Mouse (Mus musculus) limb, embryonic 14.5 days (tissue): ENCODE results near the gene Rcan2. TPM values are rescaled to one million over a fixed set of nuclear protein-coding genes. Genes with fewer than 3 reads are reported as not detected.

Source experiments
- ATAC-seq: fragments of 200-750 bp; cut with Nextera tagmentation; 2 replicates; pipeline ENCODE4 v1.8.0; 2017; ENCODE audit warnings: low read depth, moderate number of reproducible peaks, moderate TSS enrichment; ENCODE audit not compliant: low FRiP score
- DNase-seq: peaks from one replicate; pipeline ENCODE4 v3.0.0-alpha.2; 2015; ENCODE audit warnings: low spot score
- H3K27ac ChIP-seq: fragments of 300-500 bp; sonication (generic); replicated peaks from 2 replicates; pipeline ENCODE4 v1.5.1; 2014; ENCODE audit warnings: low read depth, mild to moderate bottlenecking, low read length, moderate library complexity, mixed read lengths
- H3K27me3 ChIP-seq: fragments of 300-500 bp; sonication (generic); 2 replicates; pipeline ENCODE4 v1.6.1; 2014; ENCODE audit warnings: low read length, mixed read lengths; ENCODE audit not compliant: control insufficient read depth, insufficient read depth
- H3K36me3 ChIP-seq: fragments of 300-500 bp; sonication (generic); 2 replicates; pipeline ENCODE4 v1.6.1; 2014; ENCODE audit warnings: mild to moderate bottlenecking, low read length, moderate library complexity, mixed read lengths; ENCODE audit not compliant: control insufficient read depth, insufficient read depth
- H3K4me1 ChIP-seq: fragments of 300-500 bp; sonication (generic); 2 replicates; pipeline ENCODE4 v1.6.1; 2014; ENCODE audit warnings: antibody characterized with exemption, low read length, mixed read lengths; ENCODE audit not compliant: control insufficient read depth, insufficient read depth
- H3K4me2 ChIP-seq: fragments of 300-500 bp; sonication (generic); replicated peaks from 2 replicates; pipeline ENCODE4 v1.6.1; 2014; ENCODE audit warnings: low read depth, mild to moderate bottlenecking, low read length, moderate library complexity; ENCODE audit not compliant: severe bottlenecking
- H3K4me3 ChIP-seq: fragments of 300-500 bp; sonication (generic); replicated peaks from 2 replicates; pipeline ENCODE4 v1.5.1; 2014; ENCODE audit warnings: low read length
- H3K9ac ChIP-seq: fragments of 300-500 bp; sonication (generic); 2 replicates; pipeline ENCODE4 v1.6.1; 2014; ENCODE audit warnings: mild to moderate bottlenecking, low read depth, low read length, moderate library complexity; ENCODE audit not compliant: severe bottlenecking
- H3K9me3 ChIP-seq: fragments of 300-500 bp; sonication (generic); 2 replicates; pipeline ENCODE4 v1.6.1; 2016; ENCODE audit warnings: low read length; ENCODE audit not compliant: control insufficient read depth
- POLR2A ChIP-seq: fragments of 200-500 bp; IDR thresholded peaks from 2 replicates; pipeline ENCODE4 v1.8.0; 2012; ENCODE audit warnings: inconsistent platforms, mild to moderate bottlenecking, moderate library complexity, borderline replicate concordance; ENCODE audit not compliant: insufficient read depth, insufficient read length; ENCODE audit errors: extremely low read depth
- WGBS: fragments of 180-500 bp; shearing (Covaris S2); extraction: QIAGEN DNeasy Blood & Tissue Kit; methylation state at CpG from one replicate; pipeline ENCODE4 v1.1.7; 2014; 5-methylcytosine and 5-hydroxymethylcytosine counted together
- polyA plus RNA-seq, 2 experiments: library from polyadenylated mRNA; depleted of rRNA in 1 of 2; stranded (reverse) in 1 of 2; unstranded in 1 of 2; fragments of >200 nt; fragmentation: Nextera tagmentation in 1 of 2; extraction: Ambion mirVana in 1 of 2; gene quantifications; 2 replicates each; pipeline versions ENCODE4 v1.2.1 to v1.2.3; 2012 to 2014

The Rcan2 gene
- polyA plus RNA-seq, 2 experiments = 2.5 to 3.3 TPM

DNA sequence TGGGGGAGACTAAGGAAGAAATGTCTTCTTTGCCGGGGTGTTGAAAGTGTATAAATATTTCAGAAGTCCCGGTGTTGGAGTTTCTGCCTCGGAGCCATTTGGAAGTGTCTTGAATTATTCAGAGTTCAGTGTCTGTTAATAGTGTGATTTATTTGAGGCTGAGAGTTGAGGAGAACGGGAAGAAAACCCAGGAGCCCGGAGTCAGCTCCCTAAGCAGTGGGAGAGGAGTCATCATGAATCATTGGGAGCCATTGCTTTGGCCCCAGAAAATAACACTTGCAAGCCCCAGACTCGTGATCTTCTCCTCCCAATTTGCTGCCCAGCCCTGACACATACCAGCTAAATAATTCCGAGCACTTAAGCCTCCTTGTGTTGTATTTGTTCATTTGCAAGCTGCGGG, 115.0 kb downstream of the Rcan2 start:
- Histone ChIP-seq H3K9ac (no peak overlapping the region), H3K4me2 (no peak overlapping the region), H3K4me1 (no peaks in the 10 kb centered on the region), H3K27me3 (no peaks in the 10 kb centered on the region), H3K9me3 (no peaks in the 10 kb centered on the region), H3K4me3 (no peak overlapping the region), H3K36me3 (no peaks in the 10 kb centered on the region), H3K27ac (no peak overlapping the region)
- WGBS = 50% methylated on average over 8 of the region's 8 CpGs
- TF ChIP-seq POLR2A = no peak
- DNase-seq = no peak
- no peak for ATAC-seq

DNA sequence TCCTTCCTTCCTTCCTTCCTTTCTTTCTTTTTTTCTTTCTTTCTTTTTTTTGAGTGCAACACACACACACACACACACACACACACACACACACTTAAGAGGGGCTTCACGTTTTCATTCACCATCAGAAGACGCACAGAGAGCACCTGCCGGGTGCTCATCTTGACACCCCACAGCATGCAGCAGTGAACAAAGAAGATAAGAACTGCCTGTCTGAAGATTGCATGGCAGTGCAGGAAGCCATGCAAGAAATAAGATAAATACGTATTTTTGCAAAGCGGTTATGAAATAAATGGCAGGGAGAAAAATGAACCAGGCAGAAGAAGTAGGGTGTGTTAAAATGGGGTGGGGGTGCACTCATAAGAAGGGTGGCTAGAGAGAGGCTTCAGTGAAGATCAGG, 116.0 kb downstream of the Rcan2 start:
- no peaks in the 10 kb centered on the region for H3K36me3 ChIP-seq
- H3K4me1 ChIP-seq = no peaks in the 10 kb centered on the region
- H3K9ac ChIP-seq = no peak overlapping the region
- H3K4me2 ChIP-seq = no peak overlapping the region
- no peak for DNase-seq
- H3K27me3 ChIP-seq = no peaks in the 10 kb centered on the region
- WGBS = 89% methylated on average over 5 of the region's 5 CpGs
- no peak for ATAC-seq
- no peak overlapping the region for H3K4me3 ChIP-seq
- H3K27ac ChIP-seq = no peak overlapping the region
- no peak for TF ChIP-seq POLR2A
- H3K9me3 ChIP-seq = no peaks in the 10 kb centered on the region

DNA sequence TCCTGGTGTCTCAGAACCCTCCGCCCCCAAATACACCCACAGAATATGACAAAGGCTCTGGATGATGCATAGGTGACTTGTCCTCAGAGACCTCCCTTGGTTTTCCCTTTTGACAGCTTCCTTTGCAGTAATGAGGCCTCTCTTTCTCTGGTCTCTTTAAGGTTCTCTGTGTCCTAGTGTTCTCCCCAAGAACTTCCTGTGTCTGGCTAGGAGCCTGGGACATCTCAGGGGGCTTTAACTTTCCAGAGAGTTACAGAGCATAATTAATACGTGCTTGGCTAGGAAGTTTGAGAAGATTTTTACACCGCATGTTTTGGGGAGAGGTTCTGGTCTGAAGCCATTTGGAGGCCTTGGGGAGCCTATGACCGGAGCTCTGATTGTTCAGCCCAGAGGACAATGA, 128.7 kb downstream of the Rcan2 start:
- Histone ChIP-seq H3K4me2 (no peak overlapping the region), H3K4me3 (no peak overlapping the region), H3K4me1 (no peaks in the 10 kb centered on the region), H3K36me3 (no peaks in the 10 kb centered on the region), H3K9me3 (no peaks in the 10 kb centered on the region), H3K27ac (no peak overlapping the region), H3K27me3 (no peaks in the 10 kb centered on the region), H3K9ac (no peak overlapping the region)
- WGBS = 91% methylated on average over 4 of the region's 4 CpGs
- DNase-seq (no peak), ATAC-seq (no peak)
- no peak for TF ChIP-seq POLR2A

DNA sequence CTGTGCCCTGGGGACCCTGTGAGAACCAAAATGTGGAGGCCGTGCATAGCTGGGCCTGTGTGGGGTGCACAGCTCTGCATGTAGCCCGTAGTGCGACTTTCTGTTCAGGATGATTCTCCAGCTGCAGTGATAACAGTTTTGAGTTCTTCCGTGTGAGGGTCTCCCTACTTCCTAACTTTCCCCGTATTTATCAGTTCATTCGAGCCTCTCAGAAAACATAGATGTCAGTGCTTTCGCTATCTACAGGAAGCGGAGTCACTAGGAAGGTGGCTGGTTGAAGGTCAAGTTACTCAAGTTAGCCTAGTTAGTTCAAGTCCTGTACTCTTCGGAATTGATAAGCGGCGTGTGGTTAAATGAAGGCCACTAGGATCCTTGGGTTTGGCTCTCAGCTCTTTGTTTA, 130.6 kb downstream of the Rcan2 start:
- ATAC-seq (no peak), DNase-seq (no peak)
- TF ChIP-seq POLR2A = no peak
- Histone ChIP-seq H3K36me3 (no peaks in the 10 kb centered on the region), H3K27ac (no peak overlapping the region), H3K4me3 (no peak overlapping the region), H3K4me2 (no peak overlapping the region), H3K9me3 (no peaks in the 10 kb centered on the region), H3K27me3 (no peaks in the 10 kb centered on the region), H3K4me1 (no peaks in the 10 kb centered on the region), H3K9ac (no peak overlapping the region)
- WGBS = 98% methylated on average over 11 of the region's 11 CpGs

DNA sequence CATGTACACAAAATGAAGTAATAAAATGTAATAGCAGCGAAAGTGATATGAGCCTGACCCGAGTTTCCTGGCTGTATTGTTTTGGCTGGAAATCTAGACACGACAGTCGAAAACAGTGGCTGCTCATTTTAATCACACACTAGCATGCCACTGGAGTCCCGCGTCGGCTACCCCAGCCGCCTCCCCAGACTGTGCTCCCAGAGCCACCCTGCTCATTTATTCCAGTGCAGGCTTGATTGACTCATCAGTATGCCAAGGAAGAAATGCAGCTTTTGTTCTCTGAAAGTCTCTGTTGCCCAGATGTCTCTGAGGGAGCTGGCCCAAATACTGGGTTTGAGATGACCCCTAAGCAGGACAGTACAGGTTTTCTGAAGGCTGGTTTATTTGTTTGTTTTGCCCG, 132.9 kb downstream of the Rcan2 start:
- H3K9ac ChIP-seq = no peak overlapping the region
- ATAC-seq (no peak), DNase-seq (no peak)
- no peaks in the 10 kb centered on the region for H3K4me1 ChIP-seq
- no peaks in the 10 kb centered on the region for H3K27me3 ChIP-seq
- no peak overlapping the region for H3K4me2 ChIP-seq
- 74% methylated on average over 9 of the region's 9 CpGs for WGBS
- H3K36me3 ChIP-seq = no peaks in the 10 kb centered on the region
- no peak overlapping the region for H3K27ac ChIP-seq
- no peak overlapping the region for H3K4me3 ChIP-seq
- TF ChIP-seq POLR2A = no peak
- no peaks in the 10 kb centered on the region for H3K9me3 ChIP-seq

DNA sequence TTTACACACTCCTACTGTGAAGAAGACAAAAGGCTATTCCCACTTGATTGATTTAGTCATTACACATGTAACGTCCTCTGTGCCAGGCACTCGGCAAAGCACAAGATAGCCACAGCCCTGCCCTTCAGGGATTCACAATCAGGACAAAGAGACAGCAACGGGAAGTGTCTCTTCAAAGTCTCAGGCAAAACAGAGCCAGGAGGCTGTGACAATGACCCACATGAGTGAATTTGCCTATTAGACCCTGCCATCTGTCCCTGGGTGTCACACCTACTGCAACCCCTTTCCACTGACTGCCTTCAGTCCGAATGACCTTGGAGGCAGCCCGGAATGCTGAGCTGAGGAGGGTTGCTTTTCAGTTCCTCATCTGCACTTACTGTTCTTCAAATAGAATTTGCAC, 151.1 kb downstream of the Rcan2 start:
- Histone ChIP-seq H3K9me3 (no peaks in the 10 kb centered on the region), H3K27me3 (no peaks in the 10 kb centered on the region), H3K4me2 (peak overlapping the region; percentile 41; the same call in 1 of the 2 replicates), H3K4me3 (no peak overlapping the region), H3K27ac (no peak overlapping the region), H3K4me1 (peaks cover 4% of the 10 kb centered on the region; the same call in 1 of the 2 replicates), H3K9ac (no peak overlapping the region), H3K36me3 (no peaks in the 10 kb centered on the region)
- 44% methylated on average over 5 of the region's 5 CpGs for WGBS
- TF ChIP-seq POLR2A = no peak
- ATAC-seq (no peak), DNase-seq (no peak)
